Mouse (Mus musculus) cerebellum, adult 2 months (tissue): Measurements from ENCODE around the gene Lingo3.

Source experiments
- CTCF ChIP-seq: fragments of 200-500 bp; IDR thresholded peaks from 2 replicates; pipeline ENCODE4 v1.5.1; 2011; ENCODE audit warnings: low read depth, mild to moderate bottlenecking, control low read depth, low read length, moderate library complexity, borderline replicate concordance; ENCODE audit not compliant: insufficient read depth
- POLR2A ChIP-seq: fragments of 200-500 bp; IDR thresholded peaks from 2 replicates; pipeline ENCODE4 v1.6.1; 2011; ENCODE audit warnings: low read length, control low read depth, borderline replicate concordance; ENCODE audit not compliant: insufficient read depth

- TF ChIP-seq POLR2A = no peak
- no peak for TF ChIP-seq CTCF
Measured at GRCm38 (mm10) chr10:80823316-80823715, 20.5 kb downstream of the Lingo3 start.
